Mouse (Mus musculus) thymus, postnatal 25 days (tissue): Measurements from ENCODE around the gene Ubxn11.
A peak's percentile ranks its signal among the peaks of the same experiment; 100 is the strongest.

Experiments
- DNase-seq: peaks from one replicate; pipeline ENCODE4 v3.0.0; 2022

Ubxn11 gene

GRCm38 (mm10) chr4:134154354-134154753 lies 52.0 kb downstream of the Ubxn11 start:
- DNase-seq, result no peak

- DNase-seq, result no peak
These were observed 53.2 kb downstream of the Ubxn11 start for GRCm38 (mm10) chr4:134155531-134155930.

GRCm38 (mm10) chr4:134155961-134156465 lies 53.6 kb downstream of the Ubxn11 start:
- no peak for DNase-seq

- DNase-seq, result no peak
These were observed 54.4 kb downstream of the Ubxn11 start for GRCm38 (mm10) chr4:134156744-134157143.

- no peak for DNase-seq
These were observed 55.2 kb downstream of the Ubxn11 start for GRCm38 (mm10) chr4:134157558-134157957.

GRCm38 (mm10) chr4:134158774-134159173 lies 56.4 kb downstream of the Ubxn11 start:
- DNase-seq, result no peak

GRCm38 (mm10) chr4:134160071-134160470 lies 57.7 kb downstream of the Ubxn11 start:
- peak; percentile 61 for DNase-seq

- DNase-seq, result no peak
These were observed 62.2 kb downstream of the Ubxn11 start for GRCm38 (mm10) chr4:134164591-134164990.

- DNase-seq, result no peak
These were observed 62.7 kb downstream of the Ubxn11 start for GRCm38 (mm10) chr4:134165024-134165423.

GRCm38 (mm10) chr4:134165548-134166465 lies 63.4 kb downstream of the Ubxn11 start:
- peak; percentile 65 for DNase-seq

GRCm38 (mm10) chr4:134166906-134167305 lies 64.5 kb downstream of the Ubxn11 start:
- no peak for DNase-seq

- DNase-seq, result no peak
These were observed 70.0 kb downstream of the Ubxn11 start for GRCm38 (mm10) chr4:134172391-134172790.
